Mouse (Mus musculus) limb, embryonic 11.5 days (tissue): ENCODE measurements around the gene Gm9376. TPM values are rescaled to one million over a fixed set of nuclear protein-coding genes. Genes with fewer than 3 reads are reported as not detected.

Source experiments
- ATAC-seq: fragments of 200-750 bp; cut with Nextera tagmentation; 2 replicates; pipeline ENCODE4 v1.8.0; 2017; ENCODE audit warnings: low read depth; ENCODE audit not compliant: insufficient number of reproducible peaks, low FRiP score, low TSS enrichment
- DNase-seq: peaks from one replicate; pipeline ENCODE4 v3.0.0-alpha.2; 2015; ENCODE audit warnings: low spot score
- H3K27ac ChIP-seq: fragments of 300-500 bp; sonication (generic); replicated peaks from 2 replicates; pipeline ENCODE4 v1.5.1; 2014; ENCODE audit warnings: low read depth, mild to moderate bottlenecking, low read length
- H3K27me3 ChIP-seq: fragments of 300-500 bp; sonication (generic); 2 replicates; pipeline ENCODE4 v1.6.1; 2014; ENCODE audit warnings: mild to moderate bottlenecking, low read length, mixed read lengths; ENCODE audit not compliant: control insufficient read depth, insufficient read depth
- H3K36me3 ChIP-seq: fragments of 300-500 bp; sonication (generic); 2 replicates; pipeline ENCODE4 v1.6.1; 2014; ENCODE audit warnings: mild to moderate bottlenecking, low read length, moderate library complexity, mixed read lengths; ENCODE audit not compliant: control insufficient read depth, insufficient read depth
- H3K4me1 ChIP-seq: fragments of 300-500 bp; sonication (generic); 2 replicates; pipeline ENCODE4 v1.6.1; 2014; ENCODE audit warnings: low read length, mixed read lengths; ENCODE audit not compliant: control insufficient read depth, insufficient read depth
- H3K4me2 ChIP-seq: fragments of 300-500 bp; sonication (generic); 2 replicates; pipeline ENCODE4 v1.6.1; 2014; ENCODE audit warnings: low read depth, mild to moderate bottlenecking, moderate library complexity; ENCODE audit not compliant: severe bottlenecking
- H3K4me3 ChIP-seq: fragments of 300-500 bp; sonication (generic); 2 replicates; pipeline ENCODE4 v1.5.1; 2014; ENCODE audit warnings: low read depth, low read length
- H3K9ac ChIP-seq: fragments of 300-500 bp; sonication (generic); 2 replicates; pipeline ENCODE4 v1.6.1; 2014; ENCODE audit warnings: mild to moderate bottlenecking, low read length
- H3K9me3 ChIP-seq: fragments of 300-500 bp; sonication (generic); 2 replicates; pipeline ENCODE4 v1.6.1; 2016; ENCODE audit warnings: low read length; ENCODE audit not compliant: control insufficient read depth
- WGBS: fragments of 180-500 bp; shearing (Covaris S2); extraction: QIAGEN DNeasy Blood & Tissue Kit; methylation state at CpG from one replicate; pipeline ENCODE4 v1.1.7; 2014; 5-methylcytosine and 5-hydroxymethylcytosine counted together
- polyA plus RNA-seq: library from polyadenylated mRNA; unstranded; fragments of >200 nt; fragmentation: Nextera tagmentation; extraction: Ambion mirVana; gene quantifications from 2 replicates; pipeline ENCODE4 v1.2.1, GENCODE M21; 2014

The Gm9376 gene
- not detected in 2 replicates for polyA plus RNA-seq

DNA sequence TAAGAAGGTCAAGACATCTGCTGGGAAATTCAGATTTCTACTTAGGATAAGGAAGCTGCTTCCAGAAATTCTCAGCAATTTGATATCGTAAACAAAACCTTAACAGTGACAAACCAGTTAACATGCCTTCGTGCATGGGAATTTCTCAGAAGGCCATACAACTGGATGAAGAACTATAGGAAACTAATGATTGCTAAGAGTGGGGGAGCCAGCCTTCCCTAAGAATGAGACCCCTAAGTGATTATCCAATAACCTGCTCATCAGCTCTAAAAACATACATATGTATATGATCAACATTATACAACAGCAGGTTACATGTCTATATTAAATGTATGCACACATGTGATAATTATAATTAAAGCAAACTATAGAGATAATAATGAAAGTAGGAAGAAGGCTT is at the start of gene Gm9376:
Gene Gm9376, plus strand, starts transcription at position 301 of the 400 bp plus-strand sequence.
- ATAC-seq (no peak), DNase-seq (no peak)
- no peak within 1 kb of the TSS for H3K4me3 ChIP-seq
- no peaks in the 10 kb centered on the region for H3K27me3 ChIP-seq
- H3K36me3 ChIP-seq = no peaks in the 10 kb centered on the region
- H3K27ac ChIP-seq = no peak within 1 kb of the TSS
- no peak within 1 kb of the TSS for H3K4me2 ChIP-seq
- H3K9me3 ChIP-seq = no peaks in the 10 kb centered on the region
- WGBS = 95% methylated on average over 2 of the region's 2 CpGs
- H3K9ac ChIP-seq = no peak within 1 kb of the TSS
- H3K4me1 ChIP-seq = no peaks in the 10 kb centered on the region

DNA sequence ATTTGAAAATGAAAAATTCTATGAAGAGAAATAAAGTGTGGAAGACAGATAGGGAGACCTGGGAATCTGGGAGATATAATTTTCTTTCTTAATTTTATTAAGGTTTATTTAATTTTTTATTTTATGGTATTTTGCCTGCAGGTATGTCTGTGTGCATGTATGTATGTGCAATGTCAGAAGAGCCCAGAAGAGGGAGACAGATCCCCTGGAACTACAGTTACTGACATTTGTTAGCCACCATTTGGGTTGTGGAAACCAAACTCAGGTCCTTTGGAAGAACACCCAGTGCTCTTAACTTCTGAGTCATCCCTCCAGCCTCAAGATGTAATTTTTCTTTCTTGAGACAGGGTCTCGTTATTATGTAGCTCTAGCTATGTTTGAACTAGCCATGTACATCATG is 45.9 kb upstream of the Gm9376 start:
- H3K4me2 ChIP-seq = no peak overlapping the region
- no peak overlapping the region for H3K4me3 ChIP-seq
- no peaks in the 10 kb centered on the region for H3K9me3 ChIP-seq
- no peak overlapping the region for H3K9ac ChIP-seq
- 97% methylated on average over 1 of the region's 1 CpGs for WGBS
- DNase-seq (no peak), ATAC-seq (no peak)
- H3K4me1 ChIP-seq = no peaks in the 10 kb centered on the region
- H3K27me3 ChIP-seq = peaks cover 25% of the 10 kb centered on the region
- H3K36me3 ChIP-seq = no peaks in the 10 kb centered on the region
- H3K27ac ChIP-seq = no peak overlapping the region

DNA sequence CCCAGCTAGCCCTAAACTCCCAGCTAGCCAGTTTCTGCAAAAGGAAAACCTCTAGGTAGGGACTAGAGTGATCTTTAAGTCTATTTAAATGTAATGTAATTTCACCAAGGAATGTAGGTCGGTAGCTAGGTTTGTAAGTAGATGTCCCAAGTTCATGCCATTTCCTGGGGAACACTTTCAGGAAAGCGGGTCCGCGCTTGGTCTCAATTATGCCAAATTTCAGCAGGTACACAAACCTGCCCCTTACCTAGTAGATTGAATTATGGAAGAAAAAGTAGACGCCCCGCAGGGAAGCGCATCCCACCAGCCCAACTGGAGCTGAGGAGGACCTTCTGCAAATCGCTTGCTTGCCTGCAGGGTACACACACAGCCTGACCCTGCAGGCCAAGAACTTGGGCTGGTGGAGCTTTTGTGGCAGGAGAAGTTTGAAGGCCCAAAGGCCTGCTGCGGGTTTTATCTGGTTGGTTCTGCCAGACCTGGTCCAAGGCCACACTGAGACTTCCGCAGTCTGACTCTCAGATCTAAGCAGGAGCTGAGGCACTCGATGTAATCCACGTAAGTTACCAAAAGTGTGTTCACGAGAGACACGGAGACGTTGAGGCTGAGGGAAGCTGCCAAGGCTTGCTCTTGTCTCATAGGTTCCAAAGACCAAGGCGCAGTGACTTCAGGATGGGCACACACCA is 41.6 kb upstream of the Gm9376 start:
- 10% methylated on average over 16 of the region's 16 CpGs for WGBS
- no peak overlapping the region for H3K9ac ChIP-seq
- peak; percentile 47 for DNase-seq
- no peaks in the 10 kb centered on the region for H3K9me3 ChIP-seq
- peaks cover 4% of the 10 kb centered on the region; the same call in 1 of the 2 replicates for H3K4me1 ChIP-seq
- no peak for ATAC-seq
- peaks cover 58% of the 10 kb centered on the region for H3K27me3 ChIP-seq
- H3K4me3 ChIP-seq = no peak overlapping the region
- peak overlapping the region; percentile 14; the same call in 1 of the 2 replicates for H3K4me2 ChIP-seq
- H3K27ac ChIP-seq = no peak overlapping the region
- H3K36me3 ChIP-seq = no peaks in the 10 kb centered on the region

DNA sequence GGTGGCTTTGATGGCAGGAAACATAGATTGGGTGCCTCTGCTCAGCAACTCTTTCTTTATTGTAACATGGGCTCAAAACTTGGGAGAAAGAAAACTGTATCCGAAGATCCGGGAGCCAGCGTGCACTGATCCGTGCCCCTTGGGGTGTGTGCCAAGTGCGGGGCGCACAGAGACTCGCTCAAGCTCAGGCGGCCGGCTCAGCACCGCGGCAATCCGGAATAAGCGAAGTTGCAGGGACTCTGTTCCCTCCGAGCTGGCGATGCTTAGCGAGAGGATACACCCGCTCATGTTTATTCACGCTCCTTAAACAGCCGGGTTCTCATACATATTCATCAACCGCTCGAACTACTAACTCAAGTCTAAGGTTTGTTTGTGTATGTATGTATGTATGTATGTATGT is 40.8 kb upstream of the Gm9376 start:
- peak; percentile 67 for DNase-seq
- ATAC-seq = no peak

DNA sequence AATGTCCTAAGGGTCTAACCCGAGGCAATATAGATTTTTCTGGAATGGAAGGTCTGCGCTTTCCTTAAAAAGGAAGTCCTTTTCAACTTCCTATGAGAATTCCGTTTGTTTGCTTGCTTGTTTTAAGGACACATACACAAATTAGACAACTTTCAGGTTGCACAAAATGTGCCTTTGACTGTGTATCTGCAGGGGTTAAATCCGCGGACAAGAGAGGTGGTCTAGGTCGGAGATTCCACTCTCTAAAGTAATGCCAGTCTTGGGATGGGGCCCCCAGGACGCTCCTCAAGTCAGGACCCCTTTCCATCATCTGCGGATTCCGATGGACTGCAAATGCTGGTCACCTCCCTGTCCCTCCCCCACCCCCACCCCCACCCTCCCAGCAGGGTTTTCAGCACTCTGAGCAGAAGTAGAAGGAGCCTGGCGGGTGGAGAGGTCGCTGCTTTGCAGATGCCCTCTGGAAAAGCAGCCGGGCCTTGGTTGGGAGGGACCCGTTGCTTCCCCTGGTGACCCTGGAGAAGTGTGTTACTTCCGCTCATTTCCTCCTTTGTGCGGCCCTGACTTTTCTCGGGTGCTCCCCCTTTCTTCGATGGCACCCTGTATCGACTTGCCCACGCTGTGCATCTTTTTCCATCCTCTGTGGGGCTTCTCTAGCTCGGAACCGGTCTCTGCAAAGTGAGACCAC is 40.1 kb upstream of the Gm9376 start:
- DNase-seq (peak; percentile 50), ATAC-seq (no peak)
- Histone ChIP-seq H3K4me2 (no peak overlapping the region), H3K4me3 (no peak overlapping the region), H3K9ac (no peak overlapping the region), H3K27ac (no peak overlapping the region), H3K4me1 (peaks cover 4% of the 10 kb centered on the region; the same call in 1 of the 2 replicates), H3K36me3 (no peaks in the 10 kb centered on the region), H3K27me3 (peaks cover 69% of the 10 kb centered on the region), H3K9me3 (no peaks in the 10 kb centered on the region)
- WGBS = 1% methylated on average over 21 of the region's 21 CpGs

More for the DNA sequence above, 40.8 kb upstream of the Gm9376 start:
- H3K4me1 ChIP-seq = peaks cover 4% of the 10 kb centered on the region; the same call in 1 of the 2 replicates
- no peaks in the 10 kb centered on the region for H3K36me3 ChIP-seq
- H3K27ac ChIP-seq = no peak overlapping the region
- H3K27me3 ChIP-seq = peaks cover 62% of the 10 kb centered on the region
- no peak overlapping the region for H3K9ac ChIP-seq
- WGBS = 1% methylated on average over 21 of the region's 21 CpGs
- no peak overlapping the region for H3K4me3 ChIP-seq
- H3K9me3 ChIP-seq = no peaks in the 10 kb centered on the region
- peak overlapping the region; percentile 14; the same call in 1 of the 2 replicates for H3K4me2 ChIP-seq

DNA sequence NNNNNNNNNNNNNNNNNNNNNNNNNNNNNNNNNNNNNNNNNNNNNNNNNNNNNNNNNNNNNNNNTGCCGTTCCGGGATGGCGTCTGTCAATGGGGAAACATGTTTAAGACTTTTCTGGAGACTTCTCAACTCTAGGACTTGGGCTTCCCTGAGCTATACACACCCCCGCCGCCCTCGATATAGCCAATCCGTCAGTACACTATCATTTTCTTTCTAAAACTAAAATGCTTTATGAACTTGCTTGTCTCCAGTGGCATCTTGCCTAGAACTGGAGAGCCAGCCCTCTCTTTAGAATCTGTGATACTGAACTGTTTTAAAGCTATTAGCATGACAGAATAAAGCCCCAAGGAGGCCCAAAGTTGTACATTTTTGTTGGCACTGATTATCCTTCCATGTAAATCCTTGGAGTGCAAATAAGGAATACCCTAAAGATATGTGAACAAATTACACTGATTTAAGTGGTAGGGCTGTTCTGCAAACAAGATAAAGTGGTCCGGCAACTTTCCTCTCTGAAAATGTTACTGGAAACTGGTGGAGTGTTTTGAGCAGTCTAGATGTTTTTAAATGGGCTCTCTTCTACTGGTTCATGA is 34.3 kb upstream of the Gm9376 start:
- peaks cover 78% of the 10 kb centered on the region for H3K27me3 ChIP-seq
- H3K9ac ChIP-seq = no peak overlapping the region
- peaks cover 20% of the 10 kb centered on the region for H3K4me1 ChIP-seq
- WGBS = 1% methylated on average over 8 of the region's 8 CpGs
- H3K4me3 ChIP-seq = no peak overlapping the region
- ATAC-seq (no peak), DNase-seq (peak; percentile 53)
- no peaks in the 10 kb centered on the region for H3K9me3 ChIP-seq
- no peak overlapping the region for H3K4me2 ChIP-seq
- no peak overlapping the region for H3K27ac ChIP-seq
- no peaks in the 10 kb centered on the region for H3K36me3 ChIP-seq

DNA sequence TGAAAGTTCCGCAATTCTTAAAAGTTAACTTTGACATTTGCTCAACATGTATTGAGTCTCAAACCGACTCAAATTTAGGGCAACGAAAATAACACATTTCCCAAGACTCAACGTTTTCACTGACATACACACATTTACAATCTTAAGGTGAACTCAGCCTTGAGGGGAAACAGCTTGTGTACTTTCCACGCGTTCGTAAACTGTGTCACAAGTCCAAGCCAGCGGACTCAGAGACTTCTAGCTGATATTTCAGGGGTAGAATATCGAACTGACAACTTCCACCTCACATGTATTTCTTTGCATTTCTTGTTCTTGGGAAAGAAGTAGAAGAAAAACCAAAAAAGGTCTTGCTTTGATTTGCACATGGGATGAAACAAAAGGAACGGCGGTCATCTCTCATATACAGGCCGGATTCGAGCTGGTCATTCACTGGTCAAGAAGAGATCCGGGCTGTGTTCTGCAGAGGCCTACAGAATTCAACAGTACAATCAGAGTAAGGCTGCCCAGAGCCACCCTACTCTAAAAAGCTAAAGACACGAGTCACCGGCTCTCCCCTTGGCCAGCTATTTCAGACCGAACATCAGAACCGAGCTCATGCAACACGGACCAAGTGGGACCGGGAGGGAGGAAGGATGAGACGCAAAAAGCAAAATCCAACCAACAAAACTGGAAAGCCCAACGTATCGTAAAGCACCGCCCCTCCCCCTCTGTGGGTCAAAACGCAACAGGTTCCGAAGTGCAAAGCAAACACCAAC is 32.8 kb upstream of the Gm9376 start:
- WGBS = 2% methylated on average over 26 of the region's 26 CpGs
- ATAC-seq (no peak), DNase-seq (no peak)
- Histone ChIP-seq H3K9me3 (no peaks in the 10 kb centered on the region), H3K4me2 (no peak overlapping the region), H3K4me1 (peaks cover 17% of the 10 kb centered on the region), H3K9ac (no peak overlapping the region), H3K27me3 (peaks cover 71% of the 10 kb centered on the region), H3K4me3 (no peak overlapping the region), H3K27ac (no peak overlapping the region), H3K36me3 (no peaks in the 10 kb centered on the region)
